Mouse (Mus musculus) layer of hippocampus, postnatal 10 days (tissue): ENCODE data around the gene Peak1. TPM values are rescaled to one million over a fixed set of nuclear protein-coding genes. Genes with fewer than 3 reads are reported as not detected.

Experiments used
- DNase-seq, 2 experiments: peaks; one replicate each; pipeline ENCODE4 v3.0.0; 2021; ENCODE audit warnings: low spot score in 2 of 2
- total RNA-seq, 2 experiments: library from RNA; stranded (reverse); gene quantifications; 2 replicates each; pipeline ENCODE4 v1.2.3; 2021

Gene Peak1
- total RNA-seq, 2 experiments from 2014 or later = 30.1 to 34.4 TPM

- DNase-seq = peak; percentile 85 to 91
Observed at GRCm38 (mm10) chr9:56417415-56417947, 386 bp downstream of the Peak1 start.

GRCm38 (mm10) chr9:56415935-56416607, 1.8 kb downstream of the Peak1 start:
- no peak for DNase-seq

- DNase-seq = no peak
Observed at GRCm38 (mm10) chr9:56415393-56415792, 2.5 kb downstream of the Peak1 start.

- DNase-seq = no peak
Observed at GRCm38 (mm10) chr9:56414322-56414721, 3.5 kb downstream of the Peak1 start.

- no peak for DNase-seq
Observed at GRCm38 (mm10) chr9:56412716-56413115, 5.2 kb downstream of the Peak1 start.

GRCm38 (mm10) chr9:56409928-56410327, 7.9 kb downstream of the Peak1 start:
- DNase-seq = no peak

- DNase-seq = no peak
Observed at GRCm38 (mm10) chr9:56404619-56405018, 13.2 kb downstream of the Peak1 start.

- no peak for DNase-seq
Observed at GRCm38 (mm10) chr9:56396306-56396705, 21.6 kb downstream of the Peak1 start.

GRCm38 (mm10) chr9:56392857-56393256, 25.0 kb downstream of the Peak1 start:
- DNase-seq = no peak

- no peak for DNase-seq
Observed at GRCm38 (mm10) chr9:56382786-56383185, 35.1 kb downstream of the Peak1 start.

GRCm38 (mm10) chr9:56374401-56374800, 43.5 kb downstream of the Peak1 start:
- DNase-seq = no peak

- no peak for DNase-seq
Observed at GRCm38 (mm10) chr9:56370710-56371109, 47.2 kb downstream of the Peak1 start.

- DNase-seq = no peak
Observed at GRCm38 (mm10) chr9:56368814-56369213, 49.1 kb downstream of the Peak1 start.

GRCm38 (mm10) chr9:56363306-56363705, 54.6 kb downstream of the Peak1 start:
- DNase-seq = no peak

GRCm38 (mm10) chr9:56359261-56359660, 58.6 kb downstream of the Peak1 start:
- no peak for DNase-seq

GRCm38 (mm10) chr9:56355186-56355585, 62.7 kb downstream of the Peak1 start:
- DNase-seq = no peak

GRCm38 (mm10) chr9:56346321-56346720, 71.5 kb downstream of the Peak1 start:
- DNase-seq = no peak

GRCm38 (mm10) chr9:56339426-56340195, 78.3 kb downstream of the Peak1 start:
- no peak for DNase-seq

- no peak for DNase-seq
Observed at GRCm38 (mm10) chr9:56334363-56334762, 83.5 kb downstream of the Peak1 start.

GRCm38 (mm10) chr9:56332774-56333173, 85.1 kb downstream of the Peak1 start:
- DNase-seq = no peak

GRCm38 (mm10) chr9:56326511-56327005, 91.3 kb downstream of the Peak1 start:
- DNase-seq = peak in 1 of 2 experiments; percentile 18

GRCm38 (mm10) chr9:56325725-56326124, 92.1 kb downstream of the Peak1 start:
- no peak for DNase-seq
